Mouse (Mus musculus) MEL (cell line): ENCODE results near the gene Uhrf1bp1l.

Source experiments
- BHLHE40 ChIP-seq: IDR thresholded peaks from 2 replicates; pipeline ENCODE4 v1.6.1; 2012; ENCODE audit warnings: low read depth, mild to moderate bottlenecking, inconsistent platforms, low read length, improper control_type of control experiment, borderline replicate concordance
- CHD2 ChIP-seq: IDR thresholded peaks from 2 replicates; pipeline ENCODE4 v1.6.1; 2011; ENCODE audit warnings: low read length, improper control_type of control experiment
- CTCF ChIP-seq, 3 experiments: IDR thresholded peaks in 2 of 3; conservative IDR thresholded peaks in 1 of 3; 2 replicates each; pipeline ENCODE4 v1.5.1; 2011 to 2012; ENCODE audit warnings: low read length in 3 of 3, low read depth in 2 of 3, mild to moderate bottlenecking in 2 of 3, improper control_type of control experiment in 1 of 3, inconsistent platforms in 1 of 3, mixed read lengths in 1 of 3, moderate library complexity in 1 of 3; ENCODE audit not compliant: control insufficient read depth in 1 of 3, insufficient read depth in 1 of 3, poor library complexity in 1 of 3, severe bottlenecking in 1 of 3
- GATA1 ChIP-seq: IDR thresholded peaks from 2 replicates; pipeline ENCODE4 v1.6.1; 2011; ENCODE audit warnings: low read depth, low read length, improper control_type of control experiment
- HCFC1 ChIP-seq: IDR thresholded peaks from 2 replicates; pipeline ENCODE4 v1.6.1; 2012; ENCODE audit warnings: low read depth, mild to moderate bottlenecking, inconsistent platforms, low read length, improper control_type of control experiment, moderate library complexity
- MAFK ChIP-seq: IDR thresholded peaks from 2 replicates; pipeline ENCODE4 v1.6.1; 2011; ENCODE audit warnings: low read depth, mild to moderate bottlenecking, low read length, improper control_type of control experiment, borderline replicate concordance
- NRF1 ChIP-seq: IDR thresholded peaks from 2 replicates; pipeline ENCODE4 v1.6.1; 2014; ENCODE audit warnings: low read depth, mild to moderate bottlenecking, inconsistent platforms, low read length, improper control_type of control experiment, moderate library complexity; ENCODE audit not compliant: poor library complexity, insufficient read depth, severe bottlenecking
- POLR2A ChIP-seq, 2 experiments: IDR thresholded peaks; 2 replicates each; pipeline ENCODE4 v1.6.1; 2011 to 2012; ENCODE audit warnings: low read length in 2 of 2, mild to moderate bottlenecking in 2 of 2, control low read depth in 1 of 2, improper control_type of control experiment in 1 of 2, low read depth in 1 of 2, moderate library complexity in 1 of 2; ENCODE audit not compliant: control insufficient read depth in 1 of 2, insufficient read depth in 1 of 2, poor library complexity in 1 of 2
- POLR2AphosphoS5 ChIP-seq: IDR thresholded peaks from 2 replicates; pipeline ENCODE4 v1.6.1; 2012; ENCODE audit warnings: low read depth, borderline replicate concordance, mild to moderate bottlenecking, inconsistent platforms, low read length, moderate library complexity, mixed read lengths
- SMC3 ChIP-seq: IDR thresholded peaks from 2 replicates; pipeline ENCODE4 v1.6.1; 2011; ENCODE audit warnings: low read depth, low read length, improper control_type of control experiment
- USF2 ChIP-seq, 2 experiments: IDR thresholded peaks; 2 replicates each; pipeline ENCODE4 v1.6.1; 2011 to 2012; ENCODE audit warnings: improper control_type of control experiment in 2 of 2, low read length in 2 of 2, borderline replicate concordance in 1 of 2, inconsistent platforms in 1 of 2, low read depth in 1 of 2, mild to moderate bottlenecking in 1 of 2; ENCODE audit not compliant: insufficient read depth in 1 of 2
- ZC3H11A ChIP-seq: IDR thresholded peaks from 2 replicates; pipeline ENCODE4 v1.6.1; 2012; ENCODE audit warnings: low read depth, mild to moderate bottlenecking, inconsistent platforms, low read length, improper control_type of control experiment
- ZKSCAN1 ChIP-seq: IDR thresholded peaks from 2 replicates; pipeline ENCODE4 v1.6.1; 2012; ENCODE audit warnings: low read depth, mild to moderate bottlenecking, inconsistent platforms, low read length, improper control_type of control experiment, moderate library complexity

- TF ChIP-seq USF2 (IDR thresholded peaks at IDR 0.05; ENCODE audit: borderline replicate concordance in 1 of 2, insufficient read depth in 1 of 2, low read depth in 1 of 2, low read length in 2 of 2): no peak
- no peak for TF ChIP-seq BHLHE40
- TF ChIP-seq ZC3H11A: no peak
- no peak for TF ChIP-seq CTCF (IDR thresholded peaks at IDR 0.05 in 2 of 3, conservative IDR thresholded peaks at IDR 0.05 in 1 of 3; ENCODE audit: control insufficient read depth in 1 of 3, insufficient read depth in 1 of 3, low read depth in 2 of 3, low read length in 3 of 3, poor library complexity in 1 of 3, severe bottlenecking in 1 of 3)
- no peak for TF ChIP-seq POLR2A (IDR thresholded peaks at IDR 0.05; ENCODE audit: control insufficient read depth in 1 of 2, insufficient read depth in 1 of 2, low read depth in 1 of 2, low read length in 2 of 2, poor library complexity in 1 of 2)
- TF ChIP-seq CHD2: no peak
- no peak for TF ChIP-seq MAFK
- no peak for TF ChIP-seq GATA1
- TF ChIP-seq SMC3: no peak
- TF ChIP-seq NRF1: no peak
- TF ChIP-seq ZKSCAN1: no peak
- TF ChIP-seq HCFC1: no peak
- no peak for TF ChIP-seq POLR2AphosphoS5
Observed at GRCm38 (mm10) chr10:89819146-89819545, 74.4 kb downstream of the Uhrf1bp1l start.
